Mouse (Mus musculus): ENCODE results near the gene Babam1. TPM values are rescaled to one million over a fixed set of nuclear protein-coding genes. Genes with fewer than 3 reads are reported as not detected.

Babam1 gene
- polyA plus RNA-seq, 1 experiment from 2014 or later: 77.4 TPM

DNA sequence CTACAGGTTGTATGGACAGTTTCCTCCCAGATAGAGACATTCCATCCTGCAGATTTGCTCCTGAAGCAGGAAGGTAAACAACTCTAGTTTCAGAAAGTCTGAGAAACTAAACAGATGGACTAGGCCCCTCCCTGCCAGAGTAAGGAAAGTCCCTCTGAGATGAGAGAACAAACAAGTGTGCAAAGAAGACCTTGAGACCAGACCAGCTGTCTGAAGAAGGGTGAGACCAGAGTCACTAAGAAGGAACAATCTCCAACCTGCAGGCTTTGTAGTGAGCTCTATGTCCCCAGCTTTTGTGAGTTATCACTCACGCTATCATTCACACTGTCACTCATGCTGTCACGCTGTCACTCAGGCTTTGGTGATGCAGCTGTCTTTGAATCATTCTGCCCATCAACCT lies 5.0 kb upstream of the Babam1 start:
- Histone ChIP-seq H3K27ac (ENCODE audit: low read length) (no peak overlapping the region), H3K9ac (ENCODE audit: low read length) (no peak overlapping the region), H3K27me3 (ENCODE audit: control insufficient read depth, insufficient read depth, low read length) (no peaks in the 10 kb centered on the region), H3K36me3 (ENCODE audit: control insufficient read depth, insufficient read depth, low read length) (no peaks in the 10 kb centered on the region), H3K4me2 (ENCODE audit: low read depth, low read length) (no peak overlapping the region), H3K4me1 (ENCODE audit: control insufficient read depth, insufficient read depth, low read length) (no peaks in the 10 kb centered on the region), H3K9me3 (replicated peaks; ENCODE audit: control insufficient read depth, low read length) (no peaks in the 10 kb centered on the region), H3K4me3 (replicated peaks; ENCODE audit: low read length) (no peak overlapping the region)
- no peak for ATAC-seq (ENCODE audit: insufficient read depth, low FRiP score)
- 85% methylated on average over 2 of the region's 2 CpGs for WGBS

DNA sequence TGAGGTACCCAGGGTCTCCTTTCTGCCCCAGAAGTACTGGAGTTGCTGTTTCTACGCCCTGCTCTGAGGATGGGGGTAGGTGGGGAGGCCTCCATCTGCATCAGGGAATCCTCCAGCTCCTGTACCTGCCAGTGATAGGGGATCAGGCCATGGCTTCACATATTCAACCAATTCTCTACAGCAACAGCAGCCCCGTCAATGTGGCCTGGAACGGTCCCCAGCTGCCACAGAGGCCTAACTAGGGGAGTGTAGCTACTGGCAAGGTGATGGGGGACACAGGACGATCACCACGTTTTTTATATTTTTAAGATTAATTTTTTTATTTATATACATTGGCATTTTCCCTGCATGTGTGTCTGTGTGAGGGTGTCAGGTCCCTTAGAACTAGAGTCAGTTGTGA lies 4.3 kb upstream of the Babam1 start:
- H3K4me3 ChIP-seq (replicated peaks; ENCODE audit: low read length): no peak overlapping the region
- no peak for ATAC-seq (ENCODE audit: insufficient read depth, low FRiP score)
- WGBS: 73% methylated on average over 5 of the region's 5 CpGs
- H3K27ac ChIP-seq (ENCODE audit: low read length): no peak overlapping the region
- no peaks in the 10 kb centered on the region for H3K9me3 ChIP-seq (replicated peaks; ENCODE audit: control insufficient read depth, low read length)
- H3K36me3 ChIP-seq (ENCODE audit: control insufficient read depth, insufficient read depth, low read length): no peaks in the 10 kb centered on the region
- no peak overlapping the region for H3K9ac ChIP-seq (ENCODE audit: low read length)
- H3K4me1 ChIP-seq (ENCODE audit: control insufficient read depth, insufficient read depth, low read length): peaks cover 3% of the 10 kb centered on the region
- no peak overlapping the region for H3K4me2 ChIP-seq (ENCODE audit: low read depth, low read length)
- no peaks in the 10 kb centered on the region for H3K27me3 ChIP-seq (ENCODE audit: control insufficient read depth, insufficient read depth, low read length)

DNA sequence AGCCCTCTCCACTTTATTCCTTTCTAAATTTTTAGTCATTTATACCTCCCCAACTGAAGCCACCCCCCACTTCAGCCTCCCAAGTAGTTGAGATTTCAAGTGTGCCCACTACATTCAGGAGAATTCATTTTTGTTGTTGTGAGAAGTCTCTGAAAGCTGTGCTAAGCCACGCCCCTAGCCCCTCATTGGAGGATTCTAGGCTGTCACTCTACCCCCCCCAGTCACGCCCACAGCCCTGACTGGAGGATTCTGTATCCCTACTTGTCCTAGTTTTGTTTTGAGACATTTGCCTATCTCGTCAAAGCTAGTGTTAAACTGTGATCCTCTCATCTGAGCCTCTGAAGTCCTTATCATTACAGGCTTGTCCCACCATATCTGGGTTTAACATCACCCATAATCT lies 3.8 kb upstream of the Babam1 start:
- Histone ChIP-seq H3K4me1 (ENCODE audit: control insufficient read depth, insufficient read depth, low read length) (peaks cover 7% of the 10 kb centered on the region), H3K4me2 (ENCODE audit: low read depth, low read length) (peak overlapping the region; percentile 20; the same call in 1 of the 2 replicates), H3K36me3 (ENCODE audit: control insufficient read depth, insufficient read depth, low read length) (no peaks in the 10 kb centered on the region), H3K27ac (ENCODE audit: low read length) (no peak overlapping the region), H3K4me3 (replicated peaks; ENCODE audit: low read length) (no peak overlapping the region), H3K9me3 (replicated peaks; ENCODE audit: control insufficient read depth, low read length) (no peaks in the 10 kb centered on the region), H3K27me3 (ENCODE audit: control insufficient read depth, insufficient read depth, low read length) (no peaks in the 10 kb centered on the region), H3K9ac (ENCODE audit: low read length) (no peak overlapping the region)
- ATAC-seq (ENCODE audit: insufficient read depth, low FRiP score): no peak
- 14% methylated on average over 3 of the region's 3 CpGs for WGBS

DNA sequence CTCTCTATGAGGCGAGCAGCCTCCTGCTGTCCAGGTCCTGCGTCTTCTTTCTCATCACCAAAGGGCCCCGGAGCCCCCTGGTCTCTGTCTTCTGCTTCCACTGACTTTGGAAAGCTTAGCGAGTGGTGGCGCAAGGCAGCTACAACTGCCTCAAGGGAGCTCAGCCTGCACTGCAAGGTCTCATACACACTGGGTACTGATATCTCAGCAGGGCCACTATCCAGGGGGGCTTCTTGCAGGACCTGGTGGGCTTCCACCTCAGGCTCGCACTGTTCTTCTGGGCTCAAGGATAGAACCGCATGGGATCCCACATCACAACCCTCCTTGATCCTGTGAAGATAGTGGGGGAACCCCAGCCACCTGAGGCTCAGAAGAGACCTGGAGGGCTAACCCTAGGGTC lies 2.2 kb upstream of the Babam1 start:
- Histone ChIP-seq H3K4me3 (replicated peaks; ENCODE audit: low read length) (no peak overlapping the region; the same call in 1 of the 2 replicates), H3K27me3 (ENCODE audit: control insufficient read depth, insufficient read depth, low read length) (no peaks in the 10 kb centered on the region), H3K9ac (ENCODE audit: low read length) (no peak overlapping the region; the same call in 1 of the 2 replicates), H3K4me1 (ENCODE audit: control insufficient read depth, insufficient read depth, low read length) (peaks cover 7% of the 10 kb centered on the region), H3K4me2 (ENCODE audit: low read depth, low read length) (peak overlapping the region; percentile 3), H3K36me3 (ENCODE audit: control insufficient read depth, insufficient read depth, low read length) (peaks cover 5% of the 10 kb centered on the region; the same call in 1 of the 2 replicates), H3K9me3 (replicated peaks; ENCODE audit: control insufficient read depth, low read length) (no peaks in the 10 kb centered on the region), H3K27ac (ENCODE audit: low read length) (no peak overlapping the region)
- 80% methylated on average over 7 of the region's 7 CpGs for WGBS
- ATAC-seq (ENCODE audit: insufficient read depth, low FRiP score): no peak

DNA sequence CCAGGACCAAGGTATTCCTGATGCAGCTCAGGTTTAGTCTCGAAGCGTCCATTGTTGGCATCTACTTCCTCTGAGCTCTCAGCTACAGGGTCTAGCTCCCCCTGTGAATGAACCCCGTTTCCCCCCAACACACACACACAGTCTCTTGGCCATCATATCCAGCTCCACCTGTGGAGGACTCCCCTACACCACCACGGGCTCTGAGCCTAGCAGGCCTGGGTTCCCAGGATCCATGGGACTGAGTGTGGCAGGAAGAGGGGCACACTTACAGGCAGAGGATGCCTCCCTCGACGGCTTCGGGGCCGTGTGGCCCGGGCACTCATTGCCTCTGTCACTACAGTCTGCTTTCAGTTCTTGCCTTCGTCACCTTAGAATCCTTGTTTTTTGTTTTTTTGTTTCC lies 1.6 kb upstream of the Babam1 start:
- Histone ChIP-seq H3K4me2 (ENCODE audit: low read depth, low read length) (0 out of 2 replicates have a peak overlapping the region, but pooled peaks have one; percentile 16), H3K36me3 (ENCODE audit: control insufficient read depth, insufficient read depth, low read length) (peaks cover 5% of the 10 kb centered on the region; the same call in 1 of the 2 replicates), H3K4me1 (ENCODE audit: control insufficient read depth, insufficient read depth, low read length) (peaks cover 7% of the 10 kb centered on the region), H3K27ac (ENCODE audit: low read length) (no peak overlapping the region), H3K9me3 (replicated peaks; ENCODE audit: control insufficient read depth, low read length) (no peaks in the 10 kb centered on the region), H3K27me3 (ENCODE audit: control insufficient read depth, insufficient read depth, low read length) (no peaks in the 10 kb centered on the region), H3K9ac (ENCODE audit: low read length) (peak overlapping the region; percentile 44; the same call in 1 of the 2 replicates), H3K4me3 (replicated peaks; ENCODE audit: low read length) (peak overlapping the region; percentile 18)
- ATAC-seq (ENCODE audit: insufficient read depth, low FRiP score): no peak
- 83% methylated on average over 10 of the region's 10 CpGs for WGBS

DNA sequence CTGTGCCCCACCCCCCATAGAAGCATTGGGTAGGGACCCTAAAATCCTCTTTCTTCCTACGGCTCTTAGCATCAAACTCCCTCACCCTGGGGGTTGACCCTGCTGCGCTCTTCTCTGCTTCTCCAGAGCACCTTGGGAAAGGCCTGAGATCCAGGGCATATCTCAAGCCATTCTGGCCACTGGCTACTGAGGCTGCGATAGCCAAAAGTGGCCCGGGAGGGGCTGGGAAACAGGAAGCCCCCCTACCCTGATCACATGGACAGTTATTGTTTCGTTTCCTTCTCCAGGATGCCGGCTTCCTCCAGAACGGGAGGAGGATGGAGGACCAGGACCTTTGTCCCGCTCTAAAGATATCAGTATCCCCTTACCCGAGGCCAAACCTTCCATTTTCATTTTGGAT lies 1.0 kb upstream of the Babam1 start, which contains the start of gene Ushbp1:
Gene Ushbp1 (minus strand): TSS at position 174 of the 400 bp plus-strand sequence.
- H3K4me3 ChIP-seq (replicated peaks; ENCODE audit: low read length): peak within 1 kb of the TSS; percentile 71
- no peaks in the 10 kb centered on the region for H3K9me3 ChIP-seq (replicated peaks; ENCODE audit: control insufficient read depth, low read length)
- H3K27ac ChIP-seq (ENCODE audit: low read length): peak within 1 kb of the TSS; percentile 76
- 82% methylated on average over 9 of the region's 9 CpGs for WGBS
- H3K27me3 ChIP-seq (ENCODE audit: control insufficient read depth, insufficient read depth, low read length): no peaks in the 10 kb centered on the region
- H3K36me3 ChIP-seq (ENCODE audit: control insufficient read depth, insufficient read depth, low read length): peaks cover 5% of the 10 kb centered on the region; the same call in 1 of the 2 replicates
- ATAC-seq (ENCODE audit: insufficient read depth, low FRiP score): no peak
- peak within 1 kb of the TSS; percentile 51 for H3K4me2 ChIP-seq (ENCODE audit: low read depth, low read length)
- H3K9ac ChIP-seq (ENCODE audit: low read length): peak within 1 kb of the TSS; percentile 44
- peaks cover 7% of the 10 kb centered on the region for H3K4me1 ChIP-seq (ENCODE audit: control insufficient read depth, insufficient read depth, low read length)

DNA sequence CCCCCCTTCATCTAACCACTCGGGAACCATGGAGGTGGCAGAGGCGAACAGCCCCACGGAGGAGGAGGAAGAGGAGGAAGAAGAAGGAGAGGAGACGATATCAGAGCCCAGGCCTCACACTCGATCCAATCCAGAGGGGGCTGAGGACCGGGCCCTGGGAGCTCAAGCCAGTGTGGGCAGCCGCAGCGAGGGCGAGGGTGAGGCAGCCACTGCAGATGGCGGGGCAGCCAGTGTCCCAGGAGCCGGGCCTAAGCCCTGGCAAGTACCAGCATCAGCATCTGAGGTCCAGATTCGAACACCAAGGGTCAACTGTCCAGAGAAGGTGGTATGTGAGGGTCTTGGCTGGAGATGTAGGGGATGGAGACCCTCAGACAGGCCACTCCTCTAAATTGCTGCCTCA lies 1.0 kb downstream of the Babam1 start:
- no peak overlapping the region for H3K27ac ChIP-seq (ENCODE audit: low read length)
- H3K9me3 ChIP-seq (replicated peaks; ENCODE audit: control insufficient read depth, low read length): no peaks in the 10 kb centered on the region
- peaks cover 7% of the 10 kb centered on the region for H3K4me1 ChIP-seq (ENCODE audit: control insufficient read depth, insufficient read depth, low read length)
- peak overlapping the region; percentile 71 for H3K4me3 ChIP-seq (replicated peaks; ENCODE audit: low read length)
- H3K4me2 ChIP-seq (ENCODE audit: low read depth, low read length): peak overlapping the region; percentile 89
- WGBS: 82% methylated on average over 12 of the region's 12 CpGs
- no peak for ATAC-seq (ENCODE audit: insufficient read depth, low FRiP score)
- H3K9ac ChIP-seq (ENCODE audit: low read length): peak overlapping the region; percentile 88
- no peaks in the 10 kb centered on the region for H3K27me3 ChIP-seq (ENCODE audit: control insufficient read depth, insufficient read depth, low read length)
- H3K36me3 ChIP-seq (ENCODE audit: control insufficient read depth, insufficient read depth, low read length): peaks cover 5% of the 10 kb centered on the region; the same call in 1 of the 2 replicates

DNA sequence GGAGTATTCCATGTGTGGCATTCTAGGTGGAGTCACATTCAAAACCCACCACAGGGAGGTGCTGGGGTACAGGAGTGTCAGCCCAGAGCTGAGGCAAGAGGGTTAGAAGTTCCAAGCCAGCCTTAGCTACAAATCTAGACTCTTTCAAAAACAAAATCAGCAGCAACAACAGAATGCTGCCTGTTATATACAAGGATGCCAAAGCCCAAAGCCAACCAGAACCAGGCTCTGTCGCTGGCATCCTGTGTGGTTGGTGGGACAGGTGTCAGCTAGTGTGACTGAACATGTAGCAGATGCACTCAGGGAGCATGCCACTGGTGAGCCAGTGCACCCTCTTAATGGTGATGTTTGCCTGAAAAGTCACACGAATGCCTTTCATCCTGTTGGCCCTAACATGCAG lies 4.2 kb downstream of the Babam1 start:
- 93% methylated on average over 2 of the region's 2 CpGs for WGBS
- Histone ChIP-seq H3K9ac (ENCODE audit: low read length) (no peak overlapping the region), H3K36me3 (ENCODE audit: control insufficient read depth, insufficient read depth, low read length) (peaks cover 5% of the 10 kb centered on the region; the same call in 1 of the 2 replicates), H3K27ac (ENCODE audit: low read length) (no peak overlapping the region), H3K4me3 (replicated peaks; ENCODE audit: low read length) (no peak overlapping the region), H3K4me2 (ENCODE audit: low read depth, low read length) (no peak overlapping the region), H3K27me3 (ENCODE audit: control insufficient read depth, insufficient read depth, low read length) (no peaks in the 10 kb centered on the region), H3K4me1 (ENCODE audit: control insufficient read depth, insufficient read depth, low read length) (peaks cover 15% of the 10 kb centered on the region), H3K9me3 (replicated peaks; ENCODE audit: control insufficient read depth, low read length) (no peaks in the 10 kb centered on the region)
- ATAC-seq (ENCODE audit: insufficient read depth, low FRiP score): no peak

DNA sequence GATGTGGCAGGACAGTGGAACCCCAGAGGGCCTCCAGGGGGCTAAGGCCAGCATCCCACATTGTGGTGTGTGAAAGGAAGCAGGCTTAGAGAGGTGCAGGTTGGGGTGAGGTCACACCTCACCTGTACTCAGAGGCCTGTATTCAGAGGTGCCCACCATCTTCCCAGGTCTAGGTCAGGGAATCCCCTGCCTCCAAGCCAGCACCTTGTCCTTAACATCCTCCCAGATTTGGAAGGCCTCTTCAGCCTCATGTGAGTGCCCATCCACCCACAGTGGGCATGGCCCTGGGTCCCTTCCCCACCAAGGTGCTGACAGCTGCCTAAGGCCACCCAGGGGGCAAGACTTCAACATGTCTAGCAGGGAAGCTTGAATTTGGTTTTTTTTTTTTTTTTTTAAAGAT lies 4.8 kb downstream of the Babam1 start:
- peaks cover 5% of the 10 kb centered on the region; the same call in 1 of the 2 replicates for H3K36me3 ChIP-seq (ENCODE audit: control insufficient read depth, insufficient read depth, low read length)
- ATAC-seq (ENCODE audit: insufficient read depth, low FRiP score): no peak
- no peaks in the 10 kb centered on the region for H3K9me3 ChIP-seq (replicated peaks; ENCODE audit: control insufficient read depth, low read length)
- H3K4me3 ChIP-seq (replicated peaks; ENCODE audit: low read length): no peak overlapping the region
- H3K27me3 ChIP-seq (ENCODE audit: control insufficient read depth, insufficient read depth, low read length): no peaks in the 10 kb centered on the region
- no peak overlapping the region for H3K27ac ChIP-seq (ENCODE audit: low read length)
- no peak overlapping the region for H3K9ac ChIP-seq (ENCODE audit: low read length)
- peaks cover 20% of the 10 kb centered on the region for H3K4me1 ChIP-seq (ENCODE audit: control insufficient read depth, insufficient read depth, low read length)
- H3K4me2 ChIP-seq (ENCODE audit: low read depth, low read length): no peak overlapping the region

All from stomach, embryonic 16.5 days (tissue).